Mouse (Mus musculus): ENCODE data around the gene Capn5. TPM values are rescaled to one million over a fixed set of nuclear protein-coding genes. Genes with fewer than 3 reads are reported as not detected.

The Capn5 gene
- total RNA-seq, 2 experiments from 2014 or later = 37.3 to 41.4 TPM

DNA sequence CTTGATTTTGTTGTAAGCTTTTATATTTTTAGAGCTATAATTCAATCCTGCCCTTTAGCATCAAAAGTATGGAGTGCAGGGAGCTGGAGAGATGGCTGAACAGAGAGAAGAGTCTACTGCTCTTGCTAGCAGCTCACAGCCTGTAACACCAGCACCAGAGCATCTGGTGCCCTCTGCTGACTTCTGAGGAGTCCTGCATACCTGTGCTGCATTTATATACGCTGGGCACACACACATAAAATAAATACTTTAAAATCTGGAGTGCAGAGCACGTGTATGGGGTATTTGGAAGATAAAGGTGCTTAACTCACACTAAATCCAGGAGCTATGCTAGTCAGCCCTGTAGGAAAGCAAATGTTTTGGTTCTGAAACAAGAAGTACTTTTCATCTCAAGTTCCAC, 91.7 kb downstream of the Capn5 start:
- intact Hi-C loops (cut with DNase I) = no loop called here
- DNase-seq (ENCODE audit: low spot score in 2 of 2) = no peak

DNA sequence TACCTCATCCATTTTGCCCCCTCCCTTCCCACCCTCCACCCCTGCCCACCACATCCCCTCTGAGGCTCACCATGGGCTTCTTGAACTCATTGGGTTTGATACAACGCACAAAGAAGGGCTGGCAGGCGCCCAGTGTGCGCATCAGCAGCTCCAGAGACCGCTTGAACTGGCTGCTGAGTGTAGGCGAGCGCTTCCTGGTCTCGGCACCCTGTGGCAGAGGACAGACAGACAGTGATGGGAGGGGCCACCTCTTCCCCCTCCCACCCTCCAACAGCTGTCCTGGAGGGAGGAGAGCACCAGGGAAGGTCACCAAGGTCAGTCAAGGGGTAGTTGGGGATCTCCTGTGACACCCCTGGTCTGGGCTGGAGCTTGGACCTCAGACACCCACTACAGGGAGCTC, 92.8 kb downstream of the Capn5 start:
- intact Hi-C loops (cut with DNase I) = no loop called here

DNA sequence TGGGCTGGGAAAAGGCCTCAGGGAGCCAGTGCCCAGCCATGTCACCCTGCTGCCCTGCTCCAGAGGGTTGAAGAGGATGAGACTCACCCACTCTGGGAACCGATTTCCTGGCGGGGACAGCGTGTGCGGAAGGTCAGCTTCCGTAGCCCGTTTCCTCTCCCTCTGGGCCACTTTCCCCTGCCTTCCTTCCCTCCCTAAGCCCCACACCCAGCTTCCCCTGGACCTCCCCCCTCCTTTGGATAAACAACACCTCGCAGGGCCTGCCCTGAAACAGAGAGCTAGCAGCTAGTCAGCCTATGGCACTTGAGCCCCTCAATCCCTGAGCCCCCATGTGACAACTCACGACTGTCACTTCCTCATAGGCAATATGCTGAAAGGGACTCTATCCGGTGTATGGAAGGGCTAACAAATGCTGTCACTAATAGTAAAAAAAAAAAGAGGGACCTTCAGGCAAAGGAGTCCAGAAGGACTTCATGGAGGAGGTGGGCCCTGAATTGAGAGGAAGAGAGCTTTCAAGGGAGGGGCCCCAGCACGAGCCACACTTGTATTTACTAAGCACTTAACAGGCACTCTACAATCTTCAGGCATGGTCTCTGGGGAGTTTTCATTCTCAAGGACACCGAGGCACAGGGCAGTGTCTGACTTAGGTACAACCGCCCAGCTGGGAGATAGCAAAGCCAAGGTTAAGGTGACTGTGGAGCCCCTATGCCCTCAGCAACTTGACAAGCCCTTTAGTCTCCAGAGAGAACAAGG, 93.4 kb downstream of the Capn5 start:
- DNase-seq (ENCODE audit: low spot score in 2 of 2) = no peak
- intact Hi-C loops (cut with DNase I) = no loop called here

More for the DNA sequence above, 92.8 kb downstream of the Capn5 start:
- DNase-seq (ENCODE audit: low spot score in 2 of 2) = no peak

DNA sequence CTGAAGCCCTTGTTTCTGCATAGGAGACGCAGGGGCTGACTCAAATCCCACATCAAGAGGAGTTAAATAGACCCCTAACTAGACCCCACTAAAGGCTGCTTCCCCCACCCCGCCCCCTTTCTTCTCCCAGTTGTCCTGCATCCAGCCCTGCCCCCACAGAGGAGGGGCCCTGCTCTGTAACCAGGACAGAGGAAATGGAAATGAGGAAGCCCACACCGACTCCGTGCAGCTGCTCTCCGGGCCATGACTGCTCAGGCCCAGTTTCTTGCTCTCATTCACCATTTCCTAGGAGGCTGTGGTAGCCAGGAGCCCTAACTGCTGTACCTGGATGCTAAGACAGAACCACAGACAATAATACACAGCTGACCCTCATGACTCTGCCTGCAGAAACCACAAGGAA, 95.7 kb downstream of the Capn5 start:
- no peak for DNase-seq (ENCODE audit: low spot score in 2 of 2)
- intact Hi-C loops (cut with DNase I) = no loop called here

DNA sequence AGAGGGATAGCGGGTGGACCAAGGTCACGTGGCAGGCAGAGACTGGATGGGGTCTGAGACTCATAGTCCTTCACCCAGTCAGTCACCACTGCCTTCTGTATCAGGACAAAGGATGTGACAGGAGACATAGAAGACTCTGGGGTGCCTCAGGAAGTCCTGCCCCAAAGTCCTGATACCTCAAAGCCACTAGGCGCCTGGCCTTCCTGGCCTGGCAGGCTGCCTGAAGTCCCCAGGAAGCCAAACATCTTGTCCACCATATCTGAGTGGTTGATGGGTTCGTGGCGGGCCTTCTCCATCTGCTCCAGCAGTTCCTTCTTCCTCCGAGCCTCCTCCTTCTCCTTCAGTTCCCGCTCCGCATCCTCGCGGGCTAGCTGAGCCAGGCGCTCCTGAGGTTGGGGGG, 100.6 kb downstream of the Capn5 start:
- intact Hi-C loops (cut with DNase I) = no loop called here

DNA sequence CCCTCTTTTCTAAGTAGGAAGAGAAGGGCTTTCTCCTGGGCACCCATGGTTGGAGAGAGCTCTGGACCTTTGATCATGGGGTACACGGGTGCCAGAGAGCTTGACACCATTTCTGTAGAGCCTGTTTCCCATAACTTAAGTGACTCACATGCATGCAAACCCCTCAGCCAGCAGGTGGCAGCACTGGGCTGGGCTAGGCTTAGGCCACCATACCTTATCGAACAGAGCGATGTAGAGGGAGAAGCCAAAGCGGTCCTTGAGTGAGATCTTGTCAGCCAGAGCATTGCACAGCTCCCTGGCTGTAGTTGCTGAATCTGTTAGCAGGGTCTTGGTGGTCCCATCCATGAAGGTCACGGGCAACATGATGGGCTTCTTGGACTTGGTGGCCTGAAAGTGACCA, 106.5 kb downstream of the Capn5 start:
- intact Hi-C loops (cut with DNase I) = loop anchor here (5.0 kb wide), 1 partner anchor 46 kb away; the partner anchor contains the start of gene Myo7a
- peak; percentile 63 to 77 for DNase-seq (ENCODE audit: low spot score in 2 of 2)

More for the DNA sequence above, 100.6 kb downstream of the Capn5 start:
- DNase-seq (ENCODE audit: low spot score in 2 of 2) = no peak

Other genes with a start within 250 kb of the Capn5 start
- gene Myo7a, start 58.8 kb downstream of the Capn5 start, total RNA-seq (2021) = 10 to 100 TPM; 12.4 to 13.7 TPM
- under 1 TPM; 0.66 to 0.79 TPM for gene Omp, start 32.8 kb downstream of the Capn5 start, total RNA-seq (2021)
- gene B3gnt6, start 21.2 kb upstream of the Capn5 start, total RNA-seq (2021) = under 1 TPM in 1 of 2 experiments, not detected in 1; 0.19 TPM
- gene Acer3, start 142.9 kb upstream of the Capn5 start, total RNA-seq (2021) = 10 to 100 TPM; 17.2 to 17.5 TPM
- 1 to 10 TPM; 4.4 to 4.5 TPM for gene Tsku, start 183.1 kb upstream of the Capn5 start, total RNA-seq (2021)

Data from left cerebral cortex, postnatal 14 days (tissue).